Mouse (Mus musculus) CD4-positive naive resting alpha-beta T cell, adult 76 days (primary cell): ENCODE results near the gene Cbarp. TPM values are rescaled to one million over a fixed set of nuclear protein-coding genes. Genes with fewer than 3 reads are reported as not detected.

Experiments
- total RNA-seq: library from RNA; stranded (reverse); gene quantifications from one replicate; pipeline ENCODE4 v1.2.4, GENCODE M21; 2023

The Cbarp gene
- 51.8 TPM for total RNA-seq

DNA sequence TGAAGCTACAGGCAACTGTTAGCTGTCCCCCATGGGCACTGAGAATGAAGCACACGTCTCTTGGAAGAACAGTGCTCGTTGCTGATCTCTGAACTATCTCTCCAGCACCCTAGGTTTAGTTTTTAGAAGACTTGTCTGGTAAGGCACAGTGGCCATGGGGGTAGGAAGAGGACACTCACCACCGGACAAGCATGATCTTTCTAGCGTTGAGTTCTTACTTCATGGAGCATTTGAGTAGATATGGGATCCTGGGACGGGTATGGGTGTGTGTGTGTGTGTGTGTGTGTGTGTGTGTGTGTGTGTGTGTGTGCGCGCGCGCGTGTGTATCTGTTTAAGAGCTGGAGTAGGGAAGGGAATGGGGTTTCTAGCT, at the start of gene Cbarp:
Cbarp (minus strand) TSS at position 170 of the 370 bp plus-strand sequence.

DNA sequence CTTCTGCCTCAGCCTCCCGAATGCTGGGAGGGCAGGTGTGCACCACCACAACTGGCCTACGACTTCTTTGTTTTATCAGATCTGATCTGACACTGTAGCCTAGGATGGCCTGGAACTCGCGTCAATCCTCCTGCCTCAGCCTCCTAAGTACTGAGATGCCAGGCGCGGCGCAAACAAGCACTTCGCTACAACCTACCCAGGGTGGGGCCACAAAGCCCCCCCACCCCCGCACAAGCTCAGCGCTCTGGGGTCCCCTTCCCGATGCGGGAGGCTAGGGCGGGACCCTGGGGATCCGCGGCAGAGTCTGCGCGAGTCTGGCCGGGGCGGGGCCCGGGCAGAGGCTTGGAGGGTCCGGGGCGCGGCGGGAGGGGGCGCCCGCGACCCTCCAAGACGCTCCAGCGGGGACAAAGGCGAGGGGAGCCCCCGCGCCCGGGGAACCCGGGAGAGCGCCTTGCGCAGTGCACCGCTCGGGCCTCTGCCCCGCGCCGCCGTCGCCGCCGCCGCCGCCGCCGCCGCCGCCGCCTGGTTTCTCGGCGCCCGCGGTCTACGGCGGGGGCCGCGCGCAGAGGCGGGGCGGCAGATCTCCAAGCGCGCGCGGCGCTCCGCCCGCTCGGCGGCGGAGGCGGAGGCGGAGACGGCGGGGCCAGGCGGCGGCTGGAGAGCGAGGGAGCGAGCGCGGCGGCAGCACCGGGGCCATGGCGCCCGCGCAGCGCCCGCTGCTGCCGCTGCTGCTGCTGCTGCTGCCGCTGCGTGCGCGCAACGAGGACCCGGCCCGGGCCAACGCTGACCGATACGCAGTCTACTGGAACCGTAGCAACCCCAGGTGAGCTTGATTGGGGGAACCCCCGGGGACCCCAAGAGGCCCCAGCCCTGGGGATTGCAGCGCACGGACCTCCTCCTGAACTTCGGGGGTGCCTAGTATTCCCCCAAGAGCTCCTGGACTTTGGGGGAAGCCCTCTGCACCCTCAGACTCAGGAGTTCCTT, 38.7 kb upstream of the Cbarp start, which contains the start of gene Efna2:
Efna2 (plus strand) TSS at position 415 of the 984 bp plus-strand sequence.

DNA sequence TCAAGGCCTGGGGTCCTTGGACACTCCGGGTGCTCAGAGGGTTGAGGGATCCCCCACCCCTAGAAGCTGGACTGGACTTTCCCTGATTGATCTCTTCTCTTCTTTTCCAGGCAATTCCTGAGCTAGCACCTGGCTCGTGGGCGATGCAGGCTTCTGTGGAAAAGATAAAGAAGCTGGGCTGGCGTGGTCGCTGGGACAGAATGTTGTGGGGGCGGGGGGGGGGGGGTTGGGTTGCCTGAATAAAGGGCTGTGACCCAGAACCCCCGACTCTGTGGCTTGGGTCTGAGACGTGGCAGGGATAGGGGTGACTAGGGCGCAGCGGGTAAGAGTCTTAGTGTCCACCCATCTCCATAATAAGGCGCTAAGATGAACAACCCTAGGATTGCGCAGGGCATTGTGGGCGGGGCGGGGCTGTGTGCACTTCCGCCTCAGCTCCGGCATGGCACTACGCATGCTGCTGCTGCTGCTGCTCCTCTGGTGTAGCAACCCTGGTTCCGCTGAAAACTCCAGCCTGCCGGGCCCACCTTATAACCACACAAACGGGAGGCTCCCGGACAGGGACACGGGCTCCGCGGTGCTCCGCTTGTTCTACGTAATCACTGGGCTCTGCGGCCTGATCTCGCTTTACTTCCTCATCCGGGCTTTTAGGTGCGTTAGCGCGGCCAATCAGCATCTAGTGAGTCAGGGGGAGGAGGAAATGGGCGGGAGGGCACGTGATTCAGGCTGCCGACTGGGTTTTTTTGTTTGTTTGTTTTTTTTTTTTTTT, 32.1 kb upstream of the Cbarp start, which contains the start of gene 1600002K03Rik:
1600002K03Rik (plus strand) TSS at position 418 of the 766 bp plus-strand sequence.

GRCm38 (mm10) chr10:80165392-80166128, 24.9 kb upstream of the Cbarp start, which contains the start of gene Cirbp:
Gene Cirbp, plus strand, starts transcription at chr10:80165985.

GRCm38 (mm10) chr10:80147719-80148601, 7.3 kb upstream of the Cbarp start, which contains the start of gene Midn:
Gene Midn, plus strand, starts transcription at chr10:80148272.

GRCm38 (mm10) chr10:80138553-80139438, 1.8 kb downstream of the Cbarp start, which contains the start of gene Atp5d:
Gene Atp5d, plus strand, starts transcription at chr10:80138632.

DNA sequence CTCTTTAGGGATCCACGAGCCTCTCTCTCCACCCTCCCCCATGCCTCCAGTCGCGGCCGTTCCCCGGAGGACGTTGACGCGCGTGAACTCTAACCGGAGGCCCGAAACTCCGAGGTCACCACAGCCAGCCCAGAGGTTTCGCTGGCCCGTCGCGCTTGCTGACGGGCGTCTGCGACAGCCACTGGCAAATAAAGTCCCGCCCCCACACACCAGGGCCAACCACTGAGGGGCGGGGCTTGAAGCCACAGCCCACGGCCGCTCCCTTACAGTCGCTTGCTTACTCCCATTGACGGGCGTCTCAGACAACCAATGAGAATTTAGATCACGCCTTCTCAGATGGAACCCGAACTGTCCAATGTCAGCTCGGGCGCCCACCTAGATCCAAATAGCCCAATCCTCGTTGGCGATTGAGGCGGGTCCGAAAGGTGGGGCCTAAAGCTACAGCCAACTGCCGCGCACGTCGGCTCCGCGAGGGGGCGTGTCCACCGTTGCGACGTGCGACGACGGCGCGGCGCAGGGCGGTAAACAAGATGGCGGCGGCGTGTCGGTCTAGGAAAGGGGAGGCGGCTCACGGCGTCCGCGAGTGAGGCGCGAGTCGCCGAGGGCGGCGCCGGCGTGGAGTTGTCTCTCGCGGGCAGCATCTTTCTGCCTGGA, 25.2 kb downstream of the Cbarp start, which contains the start of gene Stk11:
Stk11 (plus strand) TSS at position 514 of the 654 bp plus-strand sequence.

DNA sequence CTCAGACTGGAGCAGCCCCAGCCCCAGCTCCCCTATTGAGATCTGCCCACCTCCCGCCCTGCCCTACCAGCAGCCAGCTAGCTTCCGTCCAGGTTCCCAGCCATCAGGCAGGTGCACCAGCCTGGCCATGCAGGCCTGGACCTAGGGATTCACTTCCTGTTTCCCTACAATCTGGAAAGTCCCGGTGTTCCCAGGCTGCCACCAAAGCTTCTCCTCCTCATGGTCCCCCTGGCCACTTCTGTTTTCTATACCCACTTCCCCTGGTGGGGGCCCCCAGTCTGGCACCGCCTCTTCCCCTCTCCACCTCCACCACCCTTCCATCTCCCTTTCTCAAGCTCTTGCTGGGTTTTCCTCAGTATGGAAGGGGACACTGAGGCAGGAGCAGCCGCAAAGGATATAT, 35.2 kb downstream of the Cbarp start, which contains the start of gene Sbno2:
Sbno2 (minus strand) TSS at position 112 of the 400 bp plus-strand sequence.

Other genes starting within 250 kb of the Cbarp start
- not detected for gene Cfd, start 250.0 kb downstream of the Cbarp start, total RNA-seq
- 74.1 TPM for gene Med16, start 231.9 kb downstream of the Cbarp start, total RNA-seq
- not detected for gene Gm26602, start 230.0 kb downstream of the Cbarp start, total RNA-seq
- gene Kiss1r, start 223.9 kb downstream of the Cbarp start, total RNA-seq, result 0.47 TPM
- gene R3hdm4, start 219.6 kb downstream of the Cbarp start, total RNA-seq, result 96.5 TPM
- gene Arid3a, start 213.8 kb downstream of the Cbarp start, total RNA-seq, result 7.9 TPM
- gene Wdr18, start 180.7 kb downstream of the Cbarp start, total RNA-seq, result 61.8 TPM
- 0.18 TPM for gene Grin3b, start 170.1 kb downstream of the Cbarp start, total RNA-seq
- gene Tmem259, start 156.5 kb downstream of the Cbarp start, total RNA-seq, result 154 TPM
- gene Cnn2, start 152.3 kb downstream of the Cbarp start, total RNA-seq, result 387 TPM
- 68.3 TPM for gene Abca7, start 144.3 kb downstream of the Cbarp start, total RNA-seq
- 890 TPM for gene Arhgap45, start 124.2 kb downstream of the Cbarp start, total RNA-seq
- 50.1 TPM for gene Polr2e, start 101.0 kb downstream of the Cbarp start, total RNA-seq
- 134 TPM for gene Gpx4, start 93.7 kb downstream of the Cbarp start, total RNA-seq
- gene Sbno2, start 35.3 kb downstream of the Cbarp start, total RNA-seq, result 115 TPM
- 140 TPM for gene Stk11, start 25.0 kb downstream of the Cbarp start, total RNA-seq
- 152 TPM for gene Atp5d, start 2.2 kb downstream of the Cbarp start, total RNA-seq
- 88.1 TPM for gene Midn, start 7.4 kb upstream of the Cbarp start, total RNA-seq
- 229 TPM for gene Cirbp, start 25.1 kb upstream of the Cbarp start, total RNA-seq
- gene 1600002K03Rik, start 32.1 kb upstream of the Cbarp start, total RNA-seq, result 14.7 TPM
- gene Efna2, start 38.6 kb upstream of the Cbarp start, total RNA-seq, result 0.44 TPM
- 70.1 TPM for gene Mum1, start 85.6 kb upstream of the Cbarp start, total RNA-seq
- gene Ndufs7, start 108.3 kb upstream of the Cbarp start, total RNA-seq, result 83.2 TPM
- gene Gamt, start 120.2 kb upstream of the Cbarp start, total RNA-seq, result not detected
- gene Dazap1, start 120.7 kb upstream of the Cbarp start, total RNA-seq, result 199 TPM
- gene Rps15, start 151.6 kb upstream of the Cbarp start, total RNA-seq, result 4,176 TPM
- gene Apc2, start 155.1 kb upstream of the Cbarp start, total RNA-seq, result 0.06 TPM
- gene 2310011J03Rik, start 179.7 kb upstream of the Cbarp start, total RNA-seq, result 21.3 TPM
- gene Pcsk4, start 188.7 kb upstream of the Cbarp start, total RNA-seq, result 2.0 TPM
- not detected for gene Reep6, start 189.1 kb upstream of the Cbarp start, total RNA-seq
- not detected for gene Adamtsl5, start 207.6 kb upstream of the Cbarp start, total RNA-seq
- not detected for gene Plk5, start 215.6 kb upstream of the Cbarp start, total RNA-seq
- gene Mex3d, start 246.8 kb upstream of the Cbarp start, total RNA-seq, result 9.0 TPM